Mouse (Mus musculus) ZHBTc4 (cell line): ENCODE results near the gene Angpt4.

Experiments
- DNase-seq: peaks from one replicate; pipeline ENCODE4 v3.0.0-alpha.2; 2011; ENCODE audit warnings: low read depth, low spot score

Angpt4 gene

DNA sequence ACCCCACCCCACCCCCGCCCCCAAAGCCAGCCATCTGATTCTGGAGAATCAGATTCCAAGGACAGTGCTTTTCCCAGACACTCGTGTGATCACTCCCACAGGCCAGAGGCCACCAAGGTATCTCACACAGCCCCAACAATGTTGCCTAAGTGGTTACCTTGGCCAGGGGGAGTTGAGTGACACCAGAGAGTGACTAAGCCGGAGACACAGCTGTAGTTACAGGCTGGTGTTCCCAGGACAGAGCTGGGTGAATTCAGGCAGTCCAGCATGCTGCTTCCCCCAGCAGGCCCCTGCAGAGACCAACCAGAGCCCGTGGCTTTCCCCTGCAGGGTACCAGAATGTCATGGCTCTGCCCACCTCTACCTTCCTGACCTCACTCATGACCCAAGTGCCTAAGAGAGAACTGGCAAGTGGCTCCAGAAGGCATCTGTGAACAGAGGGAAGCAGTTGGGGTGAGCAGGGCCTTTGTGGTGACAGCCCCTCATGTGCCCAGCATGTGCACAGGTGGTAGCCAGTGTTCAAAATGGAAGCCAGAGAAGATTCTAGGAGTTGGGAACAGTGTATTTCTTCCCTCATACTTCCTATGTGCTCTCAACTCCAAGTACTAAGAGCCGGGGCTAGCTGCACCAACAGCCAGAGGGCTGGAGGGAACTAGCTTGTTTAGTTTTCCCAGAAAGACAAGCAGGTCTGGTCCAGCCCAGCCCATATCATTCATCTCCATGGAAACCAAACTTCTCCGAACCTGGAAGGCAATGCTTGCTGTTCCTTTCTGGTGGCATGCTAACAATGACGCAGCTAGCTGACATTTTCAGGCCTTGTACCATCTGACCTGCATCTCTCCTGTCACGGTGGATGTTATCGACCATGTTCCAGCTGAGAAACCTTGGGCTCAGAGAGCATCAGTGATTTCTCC lies 50.5 kb downstream of the Angpt4 start:
- peak; percentile 32 for DNase-seq

DNA sequence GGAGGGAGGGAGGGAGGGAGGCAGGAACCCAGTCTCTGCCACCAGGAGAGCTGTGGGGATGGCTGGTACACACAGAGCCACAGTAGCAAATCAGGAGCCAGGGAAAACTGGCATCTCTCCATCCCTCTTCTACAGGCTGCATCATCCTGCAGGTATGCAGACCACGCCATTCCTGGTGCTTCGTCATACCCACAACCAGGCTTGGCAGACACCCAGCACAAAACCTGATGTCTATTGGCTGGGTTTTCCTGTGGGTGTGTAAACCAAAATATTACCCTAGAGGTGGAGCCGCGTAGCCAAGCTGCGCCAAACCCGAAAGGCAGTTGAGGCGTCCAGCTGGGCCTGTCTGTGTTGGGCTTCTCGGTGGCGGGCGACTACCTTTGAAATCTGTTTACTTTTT lies 51.5 kb downstream of the Angpt4 start:
- DNase-seq, result no peak

DNA sequence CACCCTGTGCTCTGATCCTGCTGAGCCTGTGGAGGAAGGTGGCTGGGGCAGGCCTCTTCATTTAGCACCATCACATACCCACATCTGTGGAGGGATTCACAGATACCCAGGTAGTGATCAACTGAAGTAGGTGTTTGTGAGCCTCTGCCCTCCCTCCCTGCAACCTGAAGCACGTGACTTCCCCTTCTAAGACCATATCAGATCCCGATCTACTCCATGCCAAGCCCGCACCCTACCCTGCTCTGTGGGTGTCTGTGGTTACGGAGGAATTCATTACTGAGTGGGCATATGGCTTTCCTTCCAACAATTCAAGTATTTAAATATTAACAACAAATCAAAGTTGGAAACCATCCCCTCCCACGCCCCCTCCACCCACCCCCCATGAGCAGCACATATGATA lies 52.3 kb downstream of the Angpt4 start:
- no peak for DNase-seq

DNA sequence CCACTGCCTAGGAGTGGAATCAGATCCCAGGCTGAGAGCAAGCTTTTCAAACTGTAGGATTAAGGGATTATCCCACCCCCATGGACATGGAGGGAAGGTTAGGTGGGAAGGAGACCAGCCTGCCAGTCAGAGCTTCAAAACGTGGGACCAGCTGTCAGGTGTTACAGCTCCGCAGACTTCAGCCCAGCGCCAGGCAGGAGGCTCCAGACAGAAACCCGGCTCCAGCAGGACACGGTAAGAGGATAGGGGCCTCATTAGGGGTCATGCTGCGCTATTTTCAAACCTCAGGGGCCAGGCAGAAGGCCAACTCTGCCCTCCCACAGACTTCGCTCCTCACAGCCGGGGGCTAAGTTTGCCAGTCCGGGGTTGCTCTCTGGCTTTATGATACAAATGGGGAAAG lies 53.0 kb downstream of the Angpt4 start:
- no peak for DNase-seq

DNA sequence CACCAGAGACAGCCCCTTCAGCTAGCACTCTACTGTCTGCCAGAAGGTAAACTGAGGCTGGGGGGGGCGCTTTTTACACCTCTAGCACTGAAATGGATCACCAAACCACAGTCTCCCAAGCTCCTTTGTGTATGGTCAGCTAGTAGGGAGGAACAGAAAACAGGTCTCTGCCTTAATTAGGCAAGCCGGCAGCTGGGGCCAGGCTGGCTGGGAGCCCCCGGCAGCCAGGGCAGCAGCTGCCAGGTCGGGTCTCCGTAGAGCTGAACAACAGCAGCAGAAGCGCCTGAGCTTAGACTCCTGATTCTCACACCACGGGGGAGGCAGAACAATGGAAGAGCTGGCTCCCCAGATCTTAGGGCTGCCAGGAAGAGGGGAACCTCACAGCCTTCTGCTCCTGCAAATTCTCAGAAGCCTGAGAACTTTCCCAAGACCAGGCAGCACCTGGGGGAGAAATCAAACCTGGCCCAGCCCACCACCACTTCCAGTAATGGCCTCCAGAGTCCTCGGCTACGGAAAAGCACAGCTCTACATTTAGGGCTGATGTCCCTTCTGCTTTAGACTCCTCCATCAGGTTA lies 56.3 kb downstream of the Angpt4 start:
- DNase-seq, result no peak

DNA sequence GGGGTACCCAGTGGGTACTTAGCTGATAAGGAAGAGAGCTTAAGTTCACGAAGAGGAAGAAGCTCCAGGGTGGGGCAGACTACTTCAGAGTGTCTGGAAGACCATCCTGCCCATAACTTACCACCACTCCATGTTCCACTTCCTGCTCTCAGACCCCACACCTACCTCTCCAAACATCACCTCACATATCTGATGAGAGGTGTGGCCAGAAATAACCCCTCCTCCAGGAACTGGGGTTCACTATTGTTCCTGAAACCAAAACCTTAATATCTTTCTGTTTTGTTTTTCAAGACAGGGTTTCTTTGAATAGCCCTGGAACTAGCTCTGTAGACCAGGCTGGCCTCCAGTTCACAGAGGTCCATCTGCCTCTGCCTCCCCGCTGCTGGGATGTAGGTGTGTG lies 56.8 kb downstream of the Angpt4 start:
- no peak for DNase-seq

DNA sequence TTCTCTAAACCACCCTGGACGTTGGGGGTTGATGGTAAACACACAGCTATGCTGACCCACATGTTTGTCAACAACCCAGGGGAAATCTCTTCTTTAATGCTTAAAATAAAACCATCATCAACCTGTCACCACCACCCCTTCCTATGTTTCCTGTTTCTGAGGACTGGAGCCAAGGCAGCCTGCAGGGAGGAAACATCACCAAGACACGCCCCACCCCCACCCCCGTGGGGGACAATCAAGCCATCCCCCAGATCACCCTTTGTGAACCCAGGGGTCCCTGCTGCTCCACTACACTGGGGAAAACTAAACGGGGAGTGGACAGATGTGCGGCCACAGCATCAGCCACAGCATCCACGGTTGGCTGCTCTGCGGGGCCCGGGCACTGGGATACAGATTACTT lies 57.4 kb downstream of the Angpt4 start:
- no peak for DNase-seq

DNA sequence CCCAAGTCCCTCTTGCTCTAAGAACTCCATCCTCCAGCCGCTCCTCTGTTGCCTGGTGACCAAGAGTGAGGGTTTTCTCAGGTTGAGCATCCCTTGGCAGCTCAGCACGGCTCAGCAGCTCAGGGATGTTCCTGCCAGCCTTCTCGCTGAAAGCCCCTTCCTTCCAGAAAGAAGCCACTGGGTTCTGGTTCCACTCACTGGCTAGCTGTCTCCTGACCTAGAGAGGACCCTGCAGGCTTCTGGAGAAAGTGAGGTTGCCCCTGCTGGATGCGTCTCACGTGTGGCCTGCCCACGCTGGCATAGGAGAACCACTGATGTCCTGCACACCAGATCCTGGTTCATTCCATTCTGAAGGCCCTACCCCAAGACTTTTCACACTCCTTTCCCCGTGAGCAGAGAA lies 58.0 kb downstream of the Angpt4 start:
- DNase-seq, result no peak

DNA sequence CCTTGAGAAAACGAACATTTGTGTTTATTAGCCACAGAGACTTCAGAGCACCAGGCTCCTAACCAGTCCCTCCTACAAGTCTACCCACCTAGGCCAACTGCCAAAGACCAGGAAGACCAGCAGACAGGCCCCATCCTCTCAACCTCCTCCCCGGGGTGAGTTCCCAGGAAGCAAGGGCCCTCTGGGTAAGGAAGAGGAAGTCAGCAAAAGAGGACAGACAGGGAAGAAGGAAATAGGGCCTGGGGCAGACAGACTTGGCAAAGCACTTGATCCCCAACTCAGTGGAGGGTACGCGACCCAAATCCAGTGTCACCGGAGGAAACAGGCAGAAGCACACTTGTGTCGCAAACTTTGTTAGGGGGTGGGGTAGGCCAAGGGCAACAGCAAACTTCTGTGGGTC lies 58.4 kb downstream of the Angpt4 start:
- DNase-seq, result no peak

DNA sequence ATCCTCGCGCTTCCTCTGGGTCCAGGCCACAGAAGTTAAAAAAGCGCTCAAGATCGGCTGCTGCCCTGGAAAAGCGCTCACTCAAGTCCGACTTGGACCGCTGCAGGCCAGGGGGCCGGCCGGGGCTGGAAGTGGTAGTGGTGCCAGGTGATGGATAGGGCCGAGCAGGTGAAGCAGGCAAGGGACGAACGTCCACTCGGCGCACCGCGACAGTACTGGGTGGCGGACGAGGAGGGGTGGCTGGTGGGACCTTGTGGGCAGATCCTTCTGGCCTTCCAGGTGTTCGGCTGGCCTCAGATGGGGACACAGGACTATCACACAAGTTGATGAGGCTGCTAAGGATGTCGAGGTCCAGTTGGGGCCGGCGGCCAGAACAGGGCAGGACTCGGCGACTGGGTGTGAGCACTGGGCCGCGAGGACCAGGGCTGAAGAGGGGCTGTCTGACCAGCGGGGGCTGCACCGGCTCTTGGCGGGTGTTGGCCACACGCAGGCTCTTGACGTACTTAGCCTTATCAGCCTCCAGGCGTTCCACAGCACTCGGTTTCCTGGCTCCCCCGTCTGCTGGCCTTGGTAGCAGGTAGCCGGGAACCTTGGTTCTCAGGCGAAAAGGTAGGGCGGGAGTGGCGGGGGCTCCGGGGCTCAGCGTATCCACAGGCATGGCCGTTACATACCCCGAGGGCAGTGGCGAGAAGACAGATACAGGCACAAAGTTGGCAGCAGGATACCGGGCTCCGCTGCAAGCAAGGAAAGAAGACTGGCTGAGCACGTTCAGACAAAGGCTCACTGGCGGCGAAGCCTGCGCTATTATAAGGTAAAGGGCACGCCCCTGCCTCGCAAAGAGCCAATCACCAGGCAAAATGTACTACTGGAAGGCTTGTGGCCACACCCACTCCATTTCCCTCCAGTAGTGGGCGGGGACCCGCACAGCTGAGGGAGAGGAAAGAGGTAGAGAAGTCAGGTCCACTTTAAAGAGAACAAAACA lies 59.5 kb downstream of the Angpt4 start:
- DNase-seq, result peak; percentile 97

DNA sequence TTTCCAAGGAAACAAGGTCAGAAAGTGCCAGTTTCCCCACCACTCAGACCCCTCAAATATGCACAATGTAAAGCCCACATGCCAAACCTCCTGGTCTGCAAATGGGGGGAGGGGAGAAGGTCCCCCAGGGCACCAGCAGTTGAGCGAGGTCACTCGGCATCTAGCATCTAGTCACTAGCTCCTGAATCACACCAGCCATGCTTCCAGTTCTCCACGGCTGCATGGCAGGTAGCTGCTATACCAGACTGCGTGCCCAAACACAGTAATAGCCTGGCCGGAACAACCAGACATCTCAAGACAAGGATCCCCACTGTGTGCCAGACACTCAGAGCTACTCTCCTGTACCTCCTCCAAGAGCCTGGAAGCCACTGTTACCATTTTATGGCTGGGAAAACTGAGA lies 60.7 kb downstream of the Angpt4 start:
- no peak for DNase-seq

DNA sequence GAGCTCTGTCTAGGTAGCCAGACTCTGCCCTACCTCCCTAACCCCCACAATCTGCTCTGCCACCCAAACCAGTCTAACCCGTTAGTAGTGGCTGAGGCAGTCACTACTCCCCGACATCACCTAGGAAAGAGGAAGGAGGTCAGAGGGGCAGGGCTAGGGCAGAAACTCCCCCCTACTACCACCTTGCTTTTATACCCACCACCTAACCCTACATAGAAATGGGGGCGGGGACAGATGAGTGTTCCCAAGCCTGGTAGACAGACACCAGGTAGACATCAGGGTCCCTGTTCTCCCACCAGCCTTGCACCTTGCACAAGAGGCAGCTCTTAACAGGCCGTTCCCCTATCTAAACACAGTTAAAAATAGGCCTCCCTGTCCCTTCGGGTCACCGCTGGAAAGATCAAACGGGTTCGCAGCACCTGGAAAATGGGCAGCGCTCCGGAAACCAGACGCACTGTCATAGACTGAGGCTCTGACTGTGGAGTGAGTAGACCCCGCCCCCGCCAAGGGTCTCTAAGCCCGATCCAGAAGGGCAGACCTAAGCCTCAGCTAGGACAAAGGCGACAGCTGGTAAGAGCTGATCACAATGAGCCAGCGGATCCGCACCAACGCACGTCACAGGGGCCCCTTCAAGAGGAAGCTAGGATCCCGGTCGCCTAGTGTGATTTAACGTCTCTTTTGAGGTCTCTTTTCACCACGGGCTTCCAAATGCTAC lies 62.0 kb downstream of the Angpt4 start:
- DNase-seq, result peak; percentile 78

DNA sequence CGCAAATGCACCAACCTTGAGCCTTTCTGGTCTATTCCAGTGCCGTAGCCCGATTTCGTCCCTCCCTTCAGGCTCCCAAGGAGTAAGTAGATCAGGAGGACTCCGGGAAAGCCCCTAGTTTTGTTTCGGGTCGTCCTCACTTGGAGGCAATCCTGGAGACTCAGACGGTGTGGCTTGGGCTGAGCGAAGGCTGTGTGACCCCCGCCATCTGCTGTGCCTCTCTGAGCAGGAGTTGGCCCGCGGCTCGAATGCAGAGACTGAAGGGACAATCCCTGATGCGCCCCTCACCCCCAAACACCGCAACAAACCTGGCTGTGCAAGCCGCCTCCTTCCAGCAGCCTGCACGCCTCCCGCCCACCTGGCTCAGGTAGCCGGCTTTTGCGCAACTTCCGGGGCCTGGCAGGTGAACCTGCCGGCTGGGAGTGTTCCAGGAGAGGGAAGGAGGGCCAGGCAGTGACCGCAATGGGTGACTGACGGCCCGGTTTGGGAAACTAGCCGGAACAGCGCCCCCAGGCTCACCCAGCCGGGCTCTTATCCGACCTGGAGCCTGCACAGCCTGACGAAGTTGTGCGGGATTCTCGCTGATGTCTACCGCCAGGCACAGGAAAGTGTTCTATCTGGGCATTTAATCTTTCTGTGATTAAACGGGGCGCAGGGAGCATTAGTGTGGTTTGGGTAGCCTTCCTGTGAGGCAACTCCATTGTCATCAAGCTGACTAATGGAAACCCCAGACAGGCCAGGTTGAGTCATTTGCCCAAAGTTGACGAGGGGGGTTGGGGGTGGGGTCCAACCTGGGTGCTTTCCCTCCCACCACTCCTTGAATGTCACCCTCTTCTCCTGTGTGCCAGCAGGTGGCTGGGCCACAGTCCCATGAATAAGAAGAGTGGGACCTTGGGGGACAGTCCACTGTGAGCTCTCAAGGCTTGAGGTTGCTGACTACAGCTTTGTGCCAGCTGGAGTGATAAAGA lies 62.9 kb downstream of the Angpt4 start:
- no peak for DNase-seq

DNA sequence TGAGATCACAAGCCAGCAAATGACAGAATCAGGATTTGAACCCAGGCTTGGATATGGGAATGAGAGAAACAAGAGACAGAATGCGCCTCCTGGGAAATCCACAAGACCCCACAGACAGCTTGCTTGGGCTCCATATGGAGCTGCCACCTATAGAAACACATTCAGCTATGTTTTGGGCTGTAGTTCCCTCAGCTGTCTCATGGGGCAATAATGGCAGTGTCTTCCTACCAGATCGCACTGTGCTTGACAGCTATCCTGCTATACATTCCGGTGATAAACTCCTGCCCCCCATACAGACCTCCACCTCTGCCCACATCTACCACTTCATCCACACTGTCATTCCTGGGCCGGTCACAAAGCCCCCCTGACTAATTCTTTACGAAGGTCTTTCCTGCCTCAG lies 64.3 kb downstream of the Angpt4 start:
- peak; percentile 31 for DNase-seq

DNA sequence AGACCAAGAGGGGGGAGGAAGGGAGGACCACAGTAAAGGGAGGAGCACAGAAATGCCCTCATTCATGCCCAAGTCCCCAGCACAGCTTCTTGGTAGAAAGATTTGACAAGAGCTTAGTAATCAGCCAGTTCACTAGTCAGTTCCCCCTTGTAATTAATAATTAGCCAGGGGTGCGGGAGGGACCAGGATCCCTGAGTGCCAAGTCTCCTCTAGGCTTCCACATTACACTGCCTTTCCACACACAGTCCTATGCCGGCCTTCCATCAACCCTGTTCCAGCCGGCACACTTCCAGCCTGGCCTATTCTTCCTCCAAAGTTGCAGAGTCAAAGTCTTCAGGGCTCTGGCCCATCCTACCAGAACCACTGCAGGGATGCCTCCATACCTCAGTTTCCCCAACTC lies 65.1 kb downstream of the Angpt4 start:
- no peak for DNase-seq

DNA sequence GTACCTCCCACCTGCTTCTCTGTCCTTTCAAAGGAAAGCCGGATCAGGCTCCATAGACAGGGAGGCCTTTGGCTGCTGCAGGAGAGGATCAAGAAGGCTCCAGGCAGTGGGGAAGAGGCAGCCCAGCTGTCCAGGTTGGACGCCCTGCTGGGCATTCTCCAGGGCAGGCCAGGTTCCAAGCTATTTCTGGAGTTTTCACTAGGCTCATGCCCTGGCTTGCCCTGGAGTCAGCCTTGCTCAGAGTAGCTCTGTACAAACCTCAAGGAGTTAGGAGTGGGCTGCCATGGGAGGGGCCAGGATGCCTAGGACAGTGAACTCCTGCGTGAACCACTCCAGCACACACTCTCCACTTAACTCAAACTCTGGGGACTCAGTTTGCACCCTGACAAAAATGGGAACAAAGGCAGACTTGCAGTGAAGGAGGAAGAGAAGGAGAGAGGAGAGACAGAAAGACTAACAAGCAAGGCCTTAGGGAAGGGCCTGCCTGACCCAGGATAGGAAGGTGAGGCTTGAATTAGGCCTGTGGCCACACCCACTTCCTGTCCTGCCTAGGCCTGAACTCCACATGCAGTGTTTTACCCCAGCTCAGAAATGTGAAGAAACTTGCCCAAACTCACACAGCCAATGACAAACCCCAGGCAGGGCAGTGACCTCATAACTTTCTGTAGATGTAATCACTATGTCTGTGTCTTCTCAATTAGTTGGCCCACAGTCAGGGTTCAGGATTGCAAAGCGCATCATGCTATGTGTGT lies 66.9 kb downstream of the Angpt4 start:
- peak; percentile 70 for DNase-seq

DNA sequence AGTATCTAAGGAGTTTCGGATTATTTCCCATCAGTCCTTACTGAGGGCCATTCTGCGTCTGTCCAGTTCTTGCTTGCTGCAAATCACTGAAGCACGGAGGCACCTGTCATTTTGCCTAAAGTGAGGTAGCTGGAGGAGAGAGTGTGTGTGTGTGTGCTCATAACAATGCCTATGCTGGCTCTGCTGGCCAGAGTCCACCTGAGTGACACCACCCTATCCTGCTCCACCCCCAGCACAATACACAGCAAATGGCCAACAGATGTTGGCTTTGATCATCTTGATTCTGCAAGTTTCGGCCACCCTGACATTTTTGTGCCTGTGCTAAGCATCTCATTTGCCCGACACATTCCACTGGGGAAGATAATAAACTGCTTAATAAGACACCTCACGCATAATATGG lies 67.5 kb downstream of the Angpt4 start:
- DNase-seq, result no peak

DNA sequence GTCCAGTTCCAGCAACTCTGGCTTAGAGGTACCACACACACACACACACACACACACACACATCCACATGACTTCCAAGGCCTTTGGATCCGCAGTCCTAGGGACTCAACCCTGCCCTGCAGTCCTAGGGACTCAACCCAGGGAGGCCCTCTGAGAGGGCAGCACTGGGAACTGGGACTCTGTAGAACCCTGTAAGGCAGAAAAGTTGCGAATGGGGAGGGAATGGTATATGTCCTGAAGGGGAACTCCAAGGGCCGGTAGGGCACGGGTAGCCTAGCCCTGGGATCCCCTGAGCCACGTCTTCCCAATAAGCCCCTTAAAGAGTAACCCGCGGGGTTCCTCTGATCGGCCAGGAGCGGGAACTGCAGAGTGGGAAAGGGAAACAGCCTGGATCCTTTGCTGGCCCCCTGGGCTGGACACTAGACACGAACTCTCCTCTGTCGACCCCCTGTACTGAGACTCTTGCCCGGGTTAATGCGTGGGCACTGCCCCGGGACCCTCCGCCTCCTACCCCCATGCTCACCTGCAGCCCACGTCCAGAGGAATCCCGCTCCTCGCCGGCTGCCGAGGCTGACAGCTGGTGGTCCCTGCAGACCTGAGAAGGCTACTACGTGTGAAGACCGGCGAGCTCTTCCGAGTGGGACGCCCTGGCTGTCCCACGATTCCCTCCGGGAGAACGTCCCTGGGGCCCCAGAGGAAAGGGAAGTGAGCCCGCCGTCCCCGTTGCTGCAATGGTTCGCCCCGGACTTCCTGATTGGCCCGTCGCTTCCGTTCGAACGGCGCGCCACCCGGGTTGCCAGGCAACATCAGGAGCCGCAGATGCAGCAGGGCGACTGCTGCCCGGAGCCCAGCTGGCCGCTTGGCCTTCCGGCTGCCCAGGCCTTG lies 68.7 kb downstream of the Angpt4 start, which contains the start of gene Fam110a:
TSS of gene Fam110a (minus strand) at position 750 of the 885 bp plus-strand sequence.
- DNase-seq, result peak; percentile 83

DNA sequence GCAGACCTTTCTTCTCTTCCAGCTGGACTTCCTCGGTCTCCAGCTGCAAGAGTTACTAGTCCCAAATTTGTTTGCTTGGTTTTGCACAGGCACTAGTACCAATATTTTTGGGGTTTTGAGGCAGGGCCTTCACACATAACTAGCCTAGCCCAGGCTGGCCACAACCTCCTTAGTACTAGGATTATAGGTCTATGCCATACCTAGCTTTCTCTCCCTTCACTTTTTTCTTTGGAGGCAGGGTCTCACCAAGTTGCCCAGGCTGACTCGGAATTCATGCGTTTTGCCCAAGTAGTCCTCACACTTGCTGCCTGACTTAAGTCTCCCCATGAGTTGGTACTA lies 69.3 kb downstream of the Angpt4 start:
- DNase-seq, result no peak
